Mouse (Mus musculus) thymus, postnatal 36 days (tissue): ENCODE results near the gene Kcnq1.
A peak's percentile ranks its signal among the peaks of the same experiment; 100 is the strongest.

ENCODE experiments used
- DNase-seq, 2 experiments: peaks; one replicate each; pipeline ENCODE4 v3.0.0; 2022; ENCODE audit warnings: mixed read lengths in 2 of 2

Kcnq1 gene

GRCm38 (mm10) chr7:143094592-143095553 is 11.3 kb upstream of the Kcnq1 start, which contains the start of gene Trpm5:
TSS of gene Trpm5 (minus strand) at chr7:143094642.
- peak; percentile 47 to 51 for DNase-seq

- DNase-seq: no peak
These were observed 10.6 kb upstream of the Kcnq1 start for GRCm38 (mm10) chr7:143095554-143095907.

- DNase-seq: no peak
These were observed 5.4 kb upstream of the Kcnq1 start for GRCm38 (mm10) chr7:143100759-143101158.

GRCm38 (mm10) chr7:143105258-143105897 is 784 bp upstream of the Kcnq1 start:
- no peak for DNase-seq

GRCm38 (mm10) chr7:143106672-143107465 is 707 bp downstream of the Kcnq1 start:
- peak; percentile 49 to 63 for DNase-seq

- DNase-seq: no peak
These were observed 2.0 kb downstream of the Kcnq1 start for GRCm38 (mm10) chr7:143108200-143108599.

GRCm38 (mm10) chr7:143108996-143109660 is 3.0 kb downstream of the Kcnq1 start:
- no peak for DNase-seq

- DNase-seq: no peak
These were observed 3.5 kb downstream of the Kcnq1 start for GRCm38 (mm10) chr7:143109696-143110095.

- DNase-seq: no peak
These were observed 4.6 kb downstream of the Kcnq1 start for GRCm38 (mm10) chr7:143110803-143111202.

GRCm38 (mm10) chr7:143111719-143112118 is 5.6 kb downstream of the Kcnq1 start:
- no peak for DNase-seq

GRCm38 (mm10) chr7:143112395-143112794 is 6.2 kb downstream of the Kcnq1 start:
- no peak for DNase-seq

- no peak for DNase-seq
These were observed 8.6 kb downstream of the Kcnq1 start for GRCm38 (mm10) chr7:143114773-143115172.

- no peak for DNase-seq
These were observed 10.4 kb downstream of the Kcnq1 start for GRCm38 (mm10) chr7:143116521-143116920.

GRCm38 (mm10) chr7:143119407-143119806 is 13.2 kb downstream of the Kcnq1 start:
- DNase-seq: no peak

- DNase-seq: no peak
These were observed 13.7 kb downstream of the Kcnq1 start for GRCm38 (mm10) chr7:143119826-143120225.

GRCm38 (mm10) chr7:143122191-143122590 is 16.0 kb downstream of the Kcnq1 start:
- no peak for DNase-seq

- DNase-seq: no peak
These were observed 17.9 kb downstream of the Kcnq1 start for GRCm38 (mm10) chr7:143123876-143124669.

GRCm38 (mm10) chr7:143124902-143125301 is 18.7 kb downstream of the Kcnq1 start:
- DNase-seq: no peak

- no peak for DNase-seq
These were observed 26.7 kb downstream of the Kcnq1 start for GRCm38 (mm10) chr7:143132815-143133214.

GRCm38 (mm10) chr7:143136125-143136524 is 30.0 kb downstream of the Kcnq1 start:
- no peak for DNase-seq

- DNase-seq: no peak
These were observed 30.4 kb downstream of the Kcnq1 start for GRCm38 (mm10) chr7:143136561-143136960.

- DNase-seq: peak; percentile 32 to 44
These were observed 32.6 kb downstream of the Kcnq1 start for GRCm38 (mm10) chr7:143138789-143139188.
